Mouse (Mus musculus): ENCODE data around the gene Stk38l. TPM values are rescaled to one million over a fixed set of nuclear protein-coding genes. Genes with fewer than 3 reads are reported as not detected.
"Not testable (repeated sequence)": the region's sequence is repeated elsewhere in the genome, so short reads cannot be mapped to it uniquely, and the experiment has no call there.

Stk38l gene
- polyA plus RNA-seq, 1 experiment from 2014 or later: 20.1 TPM

DNA sequence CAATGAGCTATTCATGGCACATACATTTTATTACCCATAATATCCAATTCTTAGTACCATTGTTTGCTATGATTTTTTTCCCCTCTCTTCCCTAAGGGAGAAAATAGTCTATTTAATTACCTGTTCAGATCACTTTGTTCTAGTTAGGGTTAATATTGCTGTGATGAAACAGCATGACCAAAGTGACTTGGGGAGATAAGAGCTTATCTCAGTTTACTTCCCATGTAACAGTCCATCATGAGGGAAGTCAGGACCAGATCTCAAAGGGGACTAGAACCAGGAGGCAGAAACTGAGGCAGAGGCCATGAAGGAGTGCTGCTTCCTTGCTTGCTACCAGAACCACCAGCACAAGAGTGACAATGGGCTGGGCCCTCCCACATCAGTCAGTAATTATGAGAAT, 15.9 kb downstream of the Stk38l start:
- no peak overlapping the region for H3K27ac ChIP-seq
- H3K36me3 ChIP-seq: no peaks in the 10 kb centered on the region
- no peak overlapping the region for H3K4me3 ChIP-seq
- no peak overlapping the region for H3K9ac ChIP-seq
- no peaks in the 10 kb centered on the region for H3K9me3 ChIP-seq
- peaks cover 14% of the 10 kb centered on the region for H3K4me1 ChIP-seq
- H3K27me3 ChIP-seq: no peaks in the 10 kb centered on the region
- no peak for ATAC-seq (ENCODE audit: insufficient number of reproducible peaks, insufficient read depth, low FRiP score, low TSS enrichment)
- no peak overlapping the region for H3K4me2 ChIP-seq (replicated peaks)

- peaks cover 11% of the 10 kb centered on the region for H3K4me1 ChIP-seq
- no peaks in the 10 kb centered on the region for H3K36me3 ChIP-seq
- no peak for ATAC-seq (ENCODE audit: insufficient number of reproducible peaks, insufficient read depth, low FRiP score, low TSS enrichment)
- no peak overlapping the region for H3K4me2 ChIP-seq (replicated peaks)
- H3K27ac ChIP-seq: no peak overlapping the region
- WGBS: 51% methylated on average over 5 of the region's 5 CpGs
- no peak overlapping the region for H3K4me3 ChIP-seq
- no peak overlapping the region for H3K9ac ChIP-seq
- no peaks in the 10 kb centered on the region for H3K27me3 ChIP-seq
- H3K9me3 ChIP-seq: no peaks in the 10 kb centered on the region
Measured at GRCm38 (mm10) chr6:146741986-146742635, 17.3 kb downstream of the Stk38l start.

DNA sequence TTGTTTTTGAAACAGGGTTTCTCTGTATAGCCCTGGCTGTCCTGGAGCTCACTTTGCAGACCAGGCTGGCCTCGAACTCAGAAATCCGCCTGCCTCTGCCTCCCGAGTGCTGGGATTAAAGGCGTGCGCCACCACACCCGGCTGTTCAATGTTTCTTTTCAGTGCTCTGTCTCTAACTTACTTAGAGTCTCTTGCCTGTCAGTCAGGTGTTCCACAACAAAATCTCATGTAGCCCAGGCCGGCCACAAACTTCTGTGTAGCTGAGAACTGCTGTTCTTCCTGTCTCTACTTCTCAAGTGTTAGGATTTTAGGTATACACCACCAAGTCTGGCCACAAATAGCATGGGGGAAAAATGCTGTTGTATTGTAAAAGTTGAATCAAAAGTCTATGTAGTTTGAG, 19.5 kb downstream of the Stk38l start:
- not testable (repeated sequence) for H3K4me3 ChIP-seq; H3K27me3 ChIP-seq; ATAC-seq (ENCODE audit: insufficient number of reproducible peaks, insufficient read depth, low FRiP score, low TSS enrichment); H3K4me2 ChIP-seq (replicated peaks); H3K9ac ChIP-seq; H3K36me3 ChIP-seq; H3K27ac ChIP-seq; H3K9me3 ChIP-seq
- peaks cover 11% of the 10 kb centered on the region for H3K4me1 ChIP-seq
- WGBS: 96% methylated on average over 7 of the region's 7 CpGs

GRCm38 (mm10) chr6:146745180-146745579, 20.4 kb downstream of the Stk38l start:
- ATAC-seq (ENCODE audit: insufficient number of reproducible peaks, insufficient read depth, low FRiP score, low TSS enrichment): no peak
- WGBS: 79% methylated on average over 1 of the region's 1 CpGs
- Histone ChIP-seq H3K27ac (no peak overlapping the region), H3K27me3 (no peaks in the 10 kb centered on the region), H3K9me3 (no peaks in the 10 kb centered on the region), H3K4me2 (replicated peaks) (no peak overlapping the region), H3K9ac (no peak overlapping the region), H3K4me3 (no peak overlapping the region), H3K36me3 (no peaks in the 10 kb centered on the region), H3K4me1 (peaks cover 11% of the 10 kb centered on the region)

DNA sequence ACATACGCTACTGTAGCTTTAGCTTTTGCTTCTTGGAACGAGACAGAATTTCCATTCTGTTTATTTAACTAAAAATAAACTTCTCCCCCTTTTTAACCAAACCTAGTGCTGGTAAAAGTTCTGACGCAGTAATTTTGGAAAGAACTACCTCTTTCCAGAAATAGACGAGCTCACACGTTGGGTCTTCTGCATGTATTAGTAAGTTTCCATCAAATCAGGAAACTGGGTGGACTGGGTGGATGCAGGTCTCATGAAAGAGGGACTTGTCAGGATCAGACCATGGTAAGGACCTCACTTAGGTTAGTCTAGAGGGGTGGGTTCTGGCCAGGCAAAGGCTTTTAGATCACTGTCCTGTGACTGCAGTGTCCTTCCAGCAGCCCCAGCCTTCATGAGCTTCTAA, 21.8 kb downstream of the Stk38l start:
- H3K4me1 ChIP-seq: peaks cover 14% of the 10 kb centered on the region
- WGBS: 79% methylated on average over 5 of the region's 5 CpGs
- H3K9ac ChIP-seq: no peak overlapping the region
- H3K9me3 ChIP-seq: no peaks in the 10 kb centered on the region
- no peaks in the 10 kb centered on the region for H3K27me3 ChIP-seq
- no peak overlapping the region for H3K4me3 ChIP-seq
- ATAC-seq (ENCODE audit: insufficient number of reproducible peaks, insufficient read depth, low FRiP score, low TSS enrichment): no peak
- H3K36me3 ChIP-seq: no peaks in the 10 kb centered on the region
- no peak overlapping the region for H3K4me2 ChIP-seq (replicated peaks)
- H3K27ac ChIP-seq: no peak overlapping the region

DNA sequence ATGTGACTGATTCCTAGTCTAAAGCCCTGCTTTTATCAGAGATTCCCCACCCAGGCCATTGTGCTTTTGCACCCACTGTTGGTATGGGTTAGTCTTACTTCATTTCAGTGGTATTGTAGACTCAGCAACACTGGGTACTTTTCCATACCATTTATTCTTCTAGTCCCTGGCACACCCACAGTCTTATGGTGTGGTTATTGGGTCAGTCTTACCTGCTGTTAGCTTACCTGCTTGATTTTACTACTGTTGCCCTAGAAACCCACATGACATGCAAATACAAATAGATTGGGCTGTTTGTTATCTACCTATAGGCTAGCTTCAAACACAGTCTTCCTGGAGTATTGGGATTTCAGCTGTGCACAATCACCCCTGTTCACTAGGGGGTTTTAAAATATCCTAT, 22.3 kb downstream of the Stk38l start:
- Histone ChIP-seq H3K9me3 (no peaks in the 10 kb centered on the region), H3K27ac (no peak overlapping the region), H3K9ac (no peak overlapping the region), H3K4me1 (peaks cover 12% of the 10 kb centered on the region), H3K36me3 (no peaks in the 10 kb centered on the region), H3K27me3 (no peaks in the 10 kb centered on the region), H3K4me3 (no peak overlapping the region), H3K4me2 (replicated peaks) (no peak overlapping the region)
- no peak for ATAC-seq (ENCODE audit: insufficient number of reproducible peaks, insufficient read depth, low FRiP score, low TSS enrichment)

DNA sequence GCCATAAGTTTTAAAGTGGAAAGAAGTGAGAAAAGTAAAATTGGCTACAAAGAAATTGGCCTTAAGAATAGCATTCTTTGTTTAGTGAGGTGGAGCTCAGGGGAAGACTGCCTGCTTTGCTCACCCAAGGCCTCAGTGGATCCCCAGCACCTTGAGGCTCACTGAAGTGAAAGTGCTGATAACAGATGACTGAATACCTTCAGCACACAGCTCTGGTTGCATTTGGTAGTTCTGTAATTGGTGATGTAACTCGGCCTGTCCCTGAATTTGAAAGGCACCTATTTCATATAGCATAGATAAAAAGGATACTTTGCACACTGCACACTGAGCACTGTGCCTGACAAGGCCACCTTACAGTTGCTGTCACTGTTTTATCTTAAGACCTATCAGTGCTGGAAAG, 23.5 kb downstream of the Stk38l start:
- WGBS: 86% methylated on average over 1 of the region's 1 CpGs

GRCm38 (mm10) chr6:146751671-146752070, 26.9 kb downstream of the Stk38l start:
- Histone ChIP-seq H3K4me3 (no peak overlapping the region), H3K27me3 (no peaks in the 10 kb centered on the region), H3K4me2 (replicated peaks) (no peak overlapping the region), H3K9me3 (no peaks in the 10 kb centered on the region), H3K27ac (no peak overlapping the region), H3K36me3 (no peaks in the 10 kb centered on the region), H3K4me1 (peaks cover 11% of the 10 kb centered on the region; the same call in 1 of the 2 replicates), H3K9ac (no peak overlapping the region)
- 56% methylated on average over 1 of the region's 1 CpGs for WGBS
- ATAC-seq (ENCODE audit: insufficient number of reproducible peaks, insufficient read depth, low FRiP score, low TSS enrichment): no peak

More for the DNA sequence above, 23.5 kb downstream of the Stk38l start:
- Histone ChIP-seq H3K4me1 (peaks cover 5% of the 10 kb centered on the region; the same call in 1 of the 2 replicates), H3K4me3 (no peak overlapping the region), H3K27ac (no peak overlapping the region), H3K9me3 (no peaks in the 10 kb centered on the region), H3K4me2 (replicated peaks) (no peak overlapping the region), H3K36me3 (no peaks in the 10 kb centered on the region), H3K9ac (no peak overlapping the region), H3K27me3 (no peaks in the 10 kb centered on the region)
- ATAC-seq (ENCODE audit: insufficient number of reproducible peaks, insufficient read depth, low FRiP score, low TSS enrichment): no peak

DNA sequence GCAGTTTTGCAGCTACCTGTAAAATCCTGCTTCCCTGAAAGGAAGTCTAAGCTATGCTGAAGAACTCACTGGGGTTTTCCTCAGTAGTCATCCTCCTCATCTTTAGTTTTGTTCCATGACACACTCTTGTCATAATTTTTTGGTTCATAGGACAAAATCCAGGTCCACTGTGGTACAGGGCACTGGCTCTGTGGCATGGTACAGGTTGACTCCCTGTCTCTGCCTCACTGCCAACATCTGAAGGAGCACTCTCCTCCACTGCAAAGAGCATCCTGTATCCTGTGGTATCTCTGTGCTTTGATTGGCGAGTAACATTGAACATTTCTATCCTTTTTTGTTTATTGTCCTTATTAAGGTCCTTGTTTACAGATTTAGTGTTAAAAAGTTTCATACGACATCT, 27.4 kb downstream of the Stk38l start:
- Histone ChIP-seq H3K9me3 (no peaks in the 10 kb centered on the region), H3K9ac (no peak overlapping the region), H3K4me3 (no peak overlapping the region), H3K4me1 (peaks cover 16% of the 10 kb centered on the region), H3K27me3 (no peaks in the 10 kb centered on the region), H3K36me3 (no peaks in the 10 kb centered on the region), H3K4me2 (replicated peaks) (no peak overlapping the region), H3K27ac (no peak overlapping the region)
- no peak for ATAC-seq (ENCODE audit: insufficient number of reproducible peaks, insufficient read depth, low FRiP score, low TSS enrichment)
- 91% methylated on average over 2 of the region's 2 CpGs for WGBS

- Histone ChIP-seq H3K4me1 (peaks cover 20% of the 10 kb centered on the region), H3K4me3 (no peak overlapping the region), H3K27me3 (no peaks in the 10 kb centered on the region), H3K9ac (no peak overlapping the region), H3K27ac (no peak overlapping the region), H3K9me3 (no peaks in the 10 kb centered on the region), H3K36me3 (no peaks in the 10 kb centered on the region), H3K4me2 (replicated peaks) (no peak overlapping the region)
- WGBS: 59% methylated on average over 1 of the region's 1 CpGs
- ATAC-seq (ENCODE audit: insufficient number of reproducible peaks, insufficient read depth, low FRiP score, low TSS enrichment): no peak
Measured at GRCm38 (mm10) chr6:146752612-146753011, 27.8 kb downstream of the Stk38l start.

- 39% methylated on average over 2 of the region's 2 CpGs for WGBS
- ATAC-seq (ENCODE audit: insufficient number of reproducible peaks, insufficient read depth, low FRiP score, low TSS enrichment): no peak
- H3K27ac ChIP-seq: 0 out of 2 replicates have a peak overlapping the region, but pooled peaks have one; percentile 30
Measured at GRCm38 (mm10) chr6:146753560-146754160, 28.9 kb downstream of the Stk38l start.

GRCm38 (mm10) chr6:146755136-146755535, 30.3 kb downstream of the Stk38l start:
- no peak overlapping the region for H3K27ac ChIP-seq
- WGBS: 91% methylated on average over 2 of the region's 2 CpGs
- H3K4me1 ChIP-seq: peaks cover 20% of the 10 kb centered on the region

More at GRCm38 (mm10) chr6:146753560-146754160, 28.9 kb downstream of the Stk38l start:
- Histone ChIP-seq H3K4me3 (no peak overlapping the region), H3K27me3 (no peaks in the 10 kb centered on the region), H3K4me2 (replicated peaks) (no peak overlapping the region), H3K9ac (no peak overlapping the region), H3K36me3 (no peaks in the 10 kb centered on the region), H3K9me3 (no peaks in the 10 kb centered on the region), H3K4me1 (peaks cover 20% of the 10 kb centered on the region)

More at GRCm38 (mm10) chr6:146755136-146755535, 30.3 kb downstream of the Stk38l start:
- no peaks in the 10 kb centered on the region for H3K36me3 ChIP-seq
- H3K9me3 ChIP-seq: no peaks in the 10 kb centered on the region
- no peaks in the 10 kb centered on the region for H3K27me3 ChIP-seq
- no peak for ATAC-seq (ENCODE audit: insufficient number of reproducible peaks, insufficient read depth, low FRiP score, low TSS enrichment)
- no peak overlapping the region for H3K4me2 ChIP-seq (replicated peaks)
- no peak overlapping the region for H3K4me3 ChIP-seq
- no peak overlapping the region for H3K9ac ChIP-seq
